Mouse (Mus musculus) neural tube, embryonic 11.5 days (tissue): Measurements from ENCODE around the gene Cpz. TPM values are rescaled to one million over a fixed set of nuclear protein-coding genes. Genes with fewer than 3 reads are reported as not detected.
A peak's percentile ranks its signal among the peaks of the same experiment; 100 is the strongest.

ENCODE experiments used
- ATAC-seq: fragments of 200-750 bp; cut with Nextera tagmentation; 2 replicates; pipeline ENCODE4 v1.8.0; 2017; ENCODE audit warnings: moderate number of reproducible peaks, mild to moderate bottlenecking, moderate TSS enrichment, moderate library complexity; ENCODE audit not compliant: insufficient read depth, low FRiP score, low TSS enrichment
- DNase-seq: peaks from one replicate; pipeline ENCODE4 v3.0.0-alpha.2; 2015; ENCODE audit warnings: low spot score
- H3K27ac ChIP-seq: fragments of 300-500 bp; sonication (generic); 2 replicates; pipeline ENCODE4 v1.5.1; 2014; ENCODE audit warnings: low read depth, mild to moderate bottlenecking, low read length
- H3K27me3 ChIP-seq: fragments of 300-500 bp; sonication (generic); 2 replicates; pipeline ENCODE4 v1.6.1; 2014; ENCODE audit warnings: mild to moderate bottlenecking, low read length, mixed read lengths; ENCODE audit not compliant: control insufficient read depth, insufficient read depth
- H3K36me3 ChIP-seq: fragments of 300-500 bp; sonication (generic); 2 replicates; pipeline ENCODE4 v1.6.1; 2014; ENCODE audit warnings: mild to moderate bottlenecking, low read length, moderate library complexity, mixed read lengths; ENCODE audit not compliant: control insufficient read depth, insufficient read depth
- H3K4me1 ChIP-seq: fragments of 300-500 bp; sonication (generic); 2 replicates; pipeline ENCODE4 v1.6.1; 2014; ENCODE audit warnings: low read length, mixed read lengths; ENCODE audit not compliant: control insufficient read depth, insufficient read depth
- H3K4me2 ChIP-seq: fragments of 300-500 bp; sonication (generic); 2 replicates; pipeline ENCODE4 v1.6.1; 2014; ENCODE audit warnings: low read depth, mild to moderate bottlenecking, moderate library complexity
- H3K4me3 ChIP-seq: fragments of 300-500 bp; sonication (generic); 2 replicates; pipeline ENCODE4 v1.5.1; 2014; ENCODE audit warnings: low read depth, low read length
- H3K9ac ChIP-seq: fragments of 300-500 bp; sonication (generic); 2 replicates; pipeline ENCODE4 v1.6.1; 2014; ENCODE audit warnings: mild to moderate bottlenecking, low read length
- H3K9me3 ChIP-seq: fragments of 300-500 bp; sonication (generic); 2 replicates; pipeline ENCODE4 v1.6.1; 2016; ENCODE audit warnings: low read length; ENCODE audit not compliant: control insufficient read depth
- WGBS: fragments of 180-500 bp; shearing (Covaris S2); extraction: QIAGEN DNeasy Blood & Tissue Kit; methylation state at CpG from one replicate; pipeline ENCODE4 v1.1.7; 2014; 5-methylcytosine and 5-hydroxymethylcytosine counted together
- polyA plus RNA-seq: library from polyadenylated mRNA; unstranded; fragments of >200 nt; fragmentation: Nextera tagmentation; extraction: Ambion mirVana; gene quantifications from 2 replicates; pipeline ENCODE4 v1.2.1, GENCODE M21; 2014

Cpz gene
- polyA plus RNA-seq, 1 experiment from 2014 or later: 6.0 TPM

- Histone ChIP-seq H3K9ac (no peak overlapping the region), H3K27ac (no peak overlapping the region), H3K4me1 (no peaks in the 10 kb centered on the region), H3K4me2 (no peak overlapping the region), H3K4me3 (no peak overlapping the region), H3K36me3 (no peaks in the 10 kb centered on the region), H3K27me3 (no peaks in the 10 kb centered on the region), H3K9me3 (no peaks in the 10 kb centered on the region)
- 88% methylated on average over 3 of the region's 3 CpGs for WGBS
- DNase-seq (no peak), ATAC-seq (no peak)
Measured at GRCm38 (mm10) chr5:35538022-35538421, 12.5 kb upstream of the Cpz start.

DNA sequence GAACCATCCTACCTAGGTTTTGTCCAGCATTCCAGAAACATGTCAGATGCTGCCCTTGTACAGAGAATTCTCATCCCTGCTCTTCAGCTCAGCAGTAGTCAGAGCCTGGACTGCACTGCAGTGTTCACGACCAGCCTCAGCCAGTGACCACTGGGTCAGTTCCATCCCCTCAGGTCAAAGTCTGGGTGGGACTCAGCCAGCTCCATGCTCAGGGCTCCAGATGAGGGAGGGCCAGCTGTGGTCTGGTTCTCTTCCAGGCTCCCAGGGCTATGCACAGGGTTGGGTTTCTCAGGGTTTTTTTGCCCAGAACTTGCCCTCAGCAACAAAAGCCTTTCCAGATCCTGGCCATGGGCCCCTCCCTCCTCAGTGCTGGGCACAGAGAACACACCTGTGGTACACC lies 12.0 kb upstream of the Cpz start:
- DNase-seq (no peak), ATAC-seq (no peak)
- no peaks in the 10 kb centered on the region for H3K27me3 ChIP-seq
- H3K9me3 ChIP-seq: no peaks in the 10 kb centered on the region
- 64% methylated on average over 1 of the region's 1 CpGs for WGBS
- no peaks in the 10 kb centered on the region for H3K36me3 ChIP-seq
- no peak overlapping the region for H3K4me2 ChIP-seq
- no peaks in the 10 kb centered on the region for H3K4me1 ChIP-seq
- H3K27ac ChIP-seq: no peak overlapping the region
- no peak overlapping the region for H3K4me3 ChIP-seq
- no peak overlapping the region for H3K9ac ChIP-seq

DNA sequence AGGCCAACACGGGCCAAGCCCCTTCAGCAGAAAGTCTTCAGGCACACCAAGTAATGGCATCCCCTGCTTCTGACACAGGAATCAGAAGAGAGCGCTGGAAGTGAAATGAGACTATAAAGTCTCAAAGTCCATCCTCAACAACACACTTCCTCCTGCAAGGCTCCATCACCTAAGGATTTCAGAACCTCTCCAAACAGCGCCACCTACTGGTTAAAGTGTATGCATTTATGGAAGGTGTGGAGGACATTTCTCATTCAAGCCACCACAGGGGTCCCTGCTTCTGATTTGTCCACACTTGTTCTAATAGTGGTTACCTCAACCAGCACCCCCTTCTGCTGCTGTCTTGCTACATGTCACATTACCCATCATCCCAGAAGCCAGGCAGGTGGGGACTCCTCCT lies 10.8 kb upstream of the Cpz start:
- no peaks in the 10 kb centered on the region for H3K36me3 ChIP-seq
- H3K4me1 ChIP-seq: no peaks in the 10 kb centered on the region
- ATAC-seq: no peak
- H3K9ac ChIP-seq: no peak overlapping the region
- H3K27me3 ChIP-seq: no peaks in the 10 kb centered on the region
- no peak overlapping the region for H3K27ac ChIP-seq
- H3K4me2 ChIP-seq: no peak overlapping the region
- WGBS: 67% methylated on average over 3 of the region's 3 CpGs
- DNase-seq: no peak
- H3K9me3 ChIP-seq: no peaks in the 10 kb centered on the region
- no peak overlapping the region for H3K4me3 ChIP-seq

DNA sequence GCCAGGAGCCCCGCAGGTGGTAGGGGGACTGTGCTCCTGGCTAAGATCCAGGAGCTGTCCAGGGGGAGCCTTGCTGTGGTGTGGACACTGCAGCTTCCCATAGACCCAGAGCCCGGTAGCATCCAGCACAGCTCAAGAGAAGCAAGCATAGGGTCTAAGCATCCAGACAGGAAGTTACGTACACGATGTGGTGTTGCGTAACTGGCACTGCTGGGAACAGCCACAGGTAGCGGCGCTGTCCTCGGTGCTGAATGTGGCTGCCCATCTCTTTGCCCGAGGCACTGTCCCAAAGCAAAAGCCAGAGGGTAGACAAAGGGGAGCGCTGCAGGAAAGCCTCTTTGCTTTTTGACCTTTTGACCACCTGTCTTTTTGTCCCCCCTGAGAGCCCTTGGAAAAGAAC lies 6.1 kb upstream of the Cpz start:
- no peak; the same call in 1 of the 2 replicates for ATAC-seq
- WGBS: 13% methylated on average over 10 of the region's 10 CpGs
- DNase-seq: peak; percentile 52

DNA sequence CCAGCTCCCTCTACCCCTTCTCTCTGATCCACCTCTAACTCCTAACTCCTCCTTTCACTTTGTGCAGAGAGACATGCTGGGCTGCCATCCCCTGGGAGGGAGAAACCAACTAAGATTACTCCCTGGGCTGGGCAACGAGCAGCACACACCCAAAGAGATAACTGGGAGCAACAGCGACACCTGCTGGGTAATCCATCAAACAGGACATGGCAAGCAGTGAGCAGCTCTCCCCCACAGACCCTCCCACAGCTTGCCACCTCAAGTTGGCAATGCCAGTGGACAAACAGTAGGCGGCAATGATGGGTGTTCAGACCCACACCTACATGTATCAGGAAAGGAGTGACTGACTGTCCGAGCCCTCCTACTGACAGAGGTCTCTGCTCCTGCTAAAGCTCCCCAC lies 4.9 kb upstream of the Cpz start:
- 22% methylated on average over 4 of the region's 4 CpGs for WGBS
- peaks cover 10% of the 10 kb centered on the region for H3K4me1 ChIP-seq

More for the DNA sequence above, 6.1 kb upstream of the Cpz start:
- no peak overlapping the region for H3K4me3 ChIP-seq
- no peaks in the 10 kb centered on the region for H3K36me3 ChIP-seq
- H3K4me2 ChIP-seq: no peak overlapping the region
- H3K4me1 ChIP-seq: no peaks in the 10 kb centered on the region
- H3K9me3 ChIP-seq: no peaks in the 10 kb centered on the region
- H3K27me3 ChIP-seq: no peaks in the 10 kb centered on the region
- no peak overlapping the region for H3K27ac ChIP-seq
- no peak overlapping the region for H3K9ac ChIP-seq

GRCm38 (mm10) chr5:35524381-35524780 lies 1.1 kb downstream of the Cpz start:
- 80% methylated on average over 2 of the region's 2 CpGs for WGBS
- Histone ChIP-seq H3K9me3 (no peaks in the 10 kb centered on the region), H3K36me3 (no peaks in the 10 kb centered on the region), H3K4me2 (no peak overlapping the region), H3K4me1 (peaks cover 18% of the 10 kb centered on the region), H3K27me3 (peaks cover 16% of the 10 kb centered on the region), H3K9ac (no peak overlapping the region), H3K27ac (no peak overlapping the region), H3K4me3 (no peak overlapping the region)
- ATAC-seq (no peak), DNase-seq (no peak)

More for the DNA sequence above, 4.9 kb upstream of the Cpz start:
- H3K9ac ChIP-seq: no peak overlapping the region
- no peak overlapping the region for H3K4me3 ChIP-seq
- H3K9me3 ChIP-seq: no peaks in the 10 kb centered on the region
- no peaks in the 10 kb centered on the region for H3K36me3 ChIP-seq
- ATAC-seq (no peak), DNase-seq (peak; percentile 65)
- H3K27me3 ChIP-seq: no peaks in the 10 kb centered on the region
- H3K4me2 ChIP-seq: no peak overlapping the region
- H3K27ac ChIP-seq: no peak overlapping the region

GRCm38 (mm10) chr5:35523735-35524134 lies 1.8 kb downstream of the Cpz start:
- H3K9me3 ChIP-seq: no peaks in the 10 kb centered on the region
- no peak overlapping the region for H3K4me2 ChIP-seq
- ATAC-seq (0 out of 2 replicates have a peak, but pooled peaks have one; percentile 56), DNase-seq (peak; percentile 83)
- no peak overlapping the region for H3K9ac ChIP-seq
- H3K27me3 ChIP-seq: peaks cover 16% of the 10 kb centered on the region
- no peak overlapping the region for H3K4me3 ChIP-seq
- WGBS: 1% methylated on average over 5 of the region's 5 CpGs
- peaks cover 18% of the 10 kb centered on the region for H3K4me1 ChIP-seq
- no peaks in the 10 kb centered on the region for H3K36me3 ChIP-seq
- no peak overlapping the region for H3K27ac ChIP-seq

DNA sequence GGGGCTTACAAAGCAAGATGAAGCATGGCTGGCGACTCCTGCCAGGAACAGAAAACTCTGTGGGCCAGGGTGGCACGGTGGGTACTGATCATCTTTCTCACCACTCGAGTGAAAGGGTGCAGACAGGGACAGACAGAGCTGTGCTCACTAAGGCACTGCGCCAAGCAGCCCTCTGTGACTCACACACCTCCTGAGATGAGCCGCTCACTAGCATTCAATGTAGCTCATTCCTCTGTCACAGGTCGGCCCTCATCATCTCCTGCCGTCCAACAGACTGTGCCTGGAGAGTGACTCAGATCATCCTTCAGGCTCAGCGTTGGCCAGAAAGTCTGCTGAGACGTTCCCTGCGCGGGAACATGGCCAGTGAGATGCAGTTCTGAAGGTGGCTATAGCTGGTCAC lies 8.7 kb downstream of the Cpz start:
- Histone ChIP-seq H3K9me3 (no peaks in the 10 kb centered on the region), H3K4me2 (no peak overlapping the region), H3K27ac (no peak overlapping the region), H3K27me3 (no peaks in the 10 kb centered on the region), H3K4me1 (no peaks in the 10 kb centered on the region), H3K4me3 (no peak overlapping the region), H3K9ac (no peak overlapping the region), H3K36me3 (no peaks in the 10 kb centered on the region)
- 82% methylated on average over 11 of the region's 11 CpGs for WGBS
- no peak for DNase-seq
- no peak for ATAC-seq

DNA sequence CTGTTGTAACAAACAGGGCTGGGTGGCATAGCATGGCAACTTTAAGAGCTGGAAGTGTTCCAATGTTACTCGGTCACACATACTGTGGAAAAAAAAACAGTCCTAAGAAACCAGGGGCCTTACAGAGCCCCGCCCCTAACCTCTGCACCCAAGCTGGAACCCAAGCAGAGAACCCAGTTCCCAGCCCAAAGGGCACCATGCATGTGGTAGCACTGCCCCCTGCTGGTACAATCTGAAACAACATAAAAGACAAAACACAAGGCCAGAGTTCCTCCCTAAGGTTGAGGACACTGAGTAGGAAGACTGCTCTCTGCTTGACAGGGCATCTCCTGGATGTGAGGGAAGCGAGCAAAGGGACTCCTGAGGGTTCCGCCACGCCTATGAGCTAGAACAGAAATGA lies 14.9 kb downstream of the Cpz start:
- Histone ChIP-seq H3K36me3 (no peaks in the 10 kb centered on the region), H3K4me3 (no peak overlapping the region), H3K9ac (no peak overlapping the region), H3K9me3 (no peaks in the 10 kb centered on the region), H3K27me3 (no peaks in the 10 kb centered on the region), H3K4me2 (no peak overlapping the region), H3K4me1 (no peaks in the 10 kb centered on the region), H3K27ac (no peak overlapping the region)
- WGBS: 38% methylated on average over 5 of the region's 5 CpGs
- ATAC-seq (no peak), DNase-seq (peak; percentile 68)
